Mouse (Mus musculus): ENCODE measurements around the gene Eef1a2. TPM values are rescaled to one million over a fixed set of nuclear protein-coding genes. Genes with fewer than 3 reads are reported as not detected.

The Eef1a2 gene
- polyA plus RNA-seq, 1 experiment from 2014 or later: 13.2 TPM

DNA sequence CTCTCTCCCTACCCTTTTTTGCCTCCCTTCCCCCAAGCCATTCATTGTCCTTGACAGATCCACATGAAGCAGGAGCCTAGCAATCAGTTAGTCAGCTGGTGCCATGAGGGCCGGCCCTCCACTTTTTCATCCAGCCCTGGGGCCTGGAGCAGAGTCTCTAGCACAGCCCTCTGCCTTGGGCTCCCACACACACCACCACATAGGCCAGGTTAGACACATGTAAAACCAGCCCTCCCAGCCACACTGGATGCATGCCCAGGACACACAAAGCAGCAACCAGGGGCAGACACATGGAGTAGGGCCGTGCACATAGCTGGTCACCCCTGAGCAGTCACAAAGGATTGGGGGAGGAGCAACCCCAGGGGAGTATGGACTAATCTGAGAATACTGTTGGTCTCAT is 54.7 kb downstream of the Eef1a2 start:
- Histone ChIP-seq H3K9me3 (replicated peaks) (no peaks in the 10 kb centered on the region), H3K9ac (no peak overlapping the region), H3K27me3 (peaks cover 15% of the 10 kb centered on the region; the same call in 1 of the 2 replicates), H3K4me1 (replicated peaks) (no peaks in the 10 kb centered on the region), H3K4me2 (no peak overlapping the region), H3K4me3 (no peak overlapping the region), H3K27ac (no peak overlapping the region), H3K36me3 (no peaks in the 10 kb centered on the region)
- ATAC-seq (replicated peaks; ENCODE audit: insufficient number of reproducible peaks, insufficient read depth, low FRiP score, low read depth): no peak
- WGBS: 25% methylated on average over 2 of the region's 2 CpGs

DNA sequence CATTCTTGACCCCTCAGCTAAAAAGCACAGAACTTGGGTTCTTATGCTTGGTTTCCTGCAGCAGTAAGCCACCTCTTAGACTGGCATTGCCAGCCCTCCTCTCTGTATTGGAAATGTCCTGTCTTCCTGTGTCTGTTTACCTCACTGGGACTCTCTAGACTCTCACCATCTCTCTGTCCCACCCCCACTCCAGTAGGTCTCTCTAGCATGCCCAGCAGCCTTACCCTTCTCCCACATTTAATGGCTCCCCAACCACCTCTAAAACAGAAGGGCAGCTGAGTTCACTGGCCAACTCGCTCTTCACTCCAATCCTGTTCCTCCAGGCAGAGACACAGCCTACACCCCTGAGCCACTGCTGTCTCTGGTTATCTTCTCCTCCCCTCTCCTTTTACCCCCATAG is 55.2 kb downstream of the Eef1a2 start:
- Histone ChIP-seq H3K4me1 (replicated peaks) (no peaks in the 10 kb centered on the region), H3K27ac (no peak overlapping the region), H3K9ac (no peak overlapping the region), H3K9me3 (replicated peaks) (no peaks in the 10 kb centered on the region), H3K4me3 (no peak overlapping the region), H3K36me3 (no peaks in the 10 kb centered on the region), H3K27me3 (peaks cover 21% of the 10 kb centered on the region), H3K4me2 (no peak overlapping the region)
- 54% methylated on average over 1 of the region's 1 CpGs for WGBS
- ATAC-seq (replicated peaks; ENCODE audit: insufficient number of reproducible peaks, insufficient read depth, low FRiP score, low read depth): no peak

DNA sequence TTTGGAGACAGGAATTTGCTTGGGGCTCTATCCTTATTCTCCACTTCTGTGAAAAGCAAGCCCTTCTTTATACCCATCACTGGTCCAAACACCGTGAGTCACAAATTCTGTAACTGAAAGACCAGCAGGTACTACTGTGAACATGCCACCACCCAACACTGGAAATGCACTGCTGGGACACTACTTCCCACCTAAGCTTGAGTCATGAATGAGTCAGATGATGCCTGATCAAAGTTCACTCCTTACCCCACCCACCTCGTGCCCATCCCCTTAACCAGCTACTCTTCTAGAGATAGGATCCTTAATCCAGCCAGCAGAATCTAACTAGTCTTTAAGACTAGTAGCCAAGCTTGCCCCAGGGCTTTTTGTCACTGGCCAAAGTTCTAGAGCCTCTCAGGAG is 56.7 kb downstream of the Eef1a2 start:
- Histone ChIP-seq H3K4me2 (no peak overlapping the region), H3K9me3 (replicated peaks) (no peaks in the 10 kb centered on the region), H3K9ac (no peak overlapping the region), H3K27me3 (peaks cover 34% of the 10 kb centered on the region), H3K27ac (no peak overlapping the region), H3K4me3 (no peak overlapping the region), H3K4me1 (replicated peaks) (no peaks in the 10 kb centered on the region), H3K36me3 (no peaks in the 10 kb centered on the region)
- no peak for ATAC-seq (replicated peaks; ENCODE audit: insufficient number of reproducible peaks, insufficient read depth, low FRiP score, low read depth)
- WGBS: 78% methylated on average over 2 of the region's 2 CpGs

Other genes starting within 250 kb of the Eef1a2 start
- gene Ythdf1, start 236.1 kb downstream of the Eef1a2 start, polyA plus RNA-seq (2015; fragmentation: Nextera tagmentation; extraction: Ambion mirVana): 32.9 and 42.2 TPM in 2 replicates
- 0.11 TPM in 1 of 2 replicates, not detected in the other for gene Birc7, start 228.0 kb downstream of the Eef1a2 start, polyA plus RNA-seq (2015; fragmentation: Nextera tagmentation; extraction: Ambion mirVana)
- 38.2 and 49.5 TPM in 2 replicates for gene Nkain4, start 202.3 kb downstream of the Eef1a2 start, polyA plus RNA-seq (2015; fragmentation: Nextera tagmentation; extraction: Ambion mirVana)
- 71.8 and 92.4 TPM in 2 replicates for gene Arfgap1, start 189.8 kb downstream of the Eef1a2 start, polyA plus RNA-seq (2015; fragmentation: Nextera tagmentation; extraction: Ambion mirVana)
- gene Col20a1, start 170.5 kb downstream of the Eef1a2 start, polyA plus RNA-seq (2015; fragmentation: Nextera tagmentation; extraction: Ambion mirVana): 0.04 and 0.43 TPM in 2 replicates
- 0.28 and 0.75 TPM in 2 replicates for gene Chrna4, start 113.5 kb downstream of the Eef1a2 start, polyA plus RNA-seq (2015; fragmentation: Nextera tagmentation; extraction: Ambion mirVana)
- gene Kcnq2, start 21.7 kb downstream of the Eef1a2 start, polyA plus RNA-seq (2015; fragmentation: Nextera tagmentation; extraction: Ambion mirVana): 0.03 and 0.65 TPM in 2 replicates
- 146 and 165 TPM in 2 replicates for gene Ppdpf, start 30.2 kb upstream of the Eef1a2 start, polyA plus RNA-seq (2015; fragmentation: Nextera tagmentation; extraction: Ambion mirVana)
- 0.05 TPM in 1 of 2 replicates, not detected in the other for gene Ptk6, start 45.8 kb upstream of the Eef1a2 start, polyA plus RNA-seq (2015; fragmentation: Nextera tagmentation; extraction: Ambion mirVana)
- 0.09 and 0.10 TPM in 2 replicates for gene Srms, start 56.2 kb upstream of the Eef1a2 start, polyA plus RNA-seq (2015; fragmentation: Nextera tagmentation; extraction: Ambion mirVana)
- gene Fndc11, start 63.0 kb upstream of the Eef1a2 start, polyA plus RNA-seq (2015; fragmentation: Nextera tagmentation; extraction: Ambion mirVana): 0.10 TPM in 1 of 2 replicates, not detected in the other
- gene Helz2, start 85.0 kb upstream of the Eef1a2 start, polyA plus RNA-seq (2015; fragmentation: Nextera tagmentation; extraction: Ambion mirVana): 0.87 and 1.9 TPM in 2 replicates
- gene Gmeb2, start 131.0 kb upstream of the Eef1a2 start, polyA plus RNA-seq (2015; fragmentation: Nextera tagmentation; extraction: Ambion mirVana): 7.4 and 9.5 TPM in 2 replicates
- 0.89 and 13.4 TPM in 2 replicates for gene Stmn3, start 157.5 kb upstream of the Eef1a2 start, polyA plus RNA-seq (2015; fragmentation: Nextera tagmentation; extraction: Ambion mirVana)
- 18.0 and 27.9 TPM in 2 replicates for gene Rtel1, start 162.7 kb upstream of the Eef1a2 start, polyA plus RNA-seq (2015; fragmentation: Nextera tagmentation; extraction: Ambion mirVana)
- gene Zgpat, start 207.9 kb upstream of the Eef1a2 start, polyA plus RNA-seq (2015; fragmentation: Nextera tagmentation; extraction: Ambion mirVana): 24.1 and 32.2 TPM in 2 replicates
- gene Arfrp1, start 208.4 kb upstream of the Eef1a2 start, polyA plus RNA-seq (2015; fragmentation: Nextera tagmentation; extraction: Ambion mirVana): 53.2 and 59.4 TPM in 2 replicates
- gene Lime1, start 223.1 kb upstream of the Eef1a2 start, polyA plus RNA-seq (2015; fragmentation: Nextera tagmentation; extraction: Ambion mirVana): 12.0 and 18.9 TPM in 2 replicates